Mouse (Mus musculus) cerebellum, adult 11-12 months (tissue): ENCODE results near the gene Txnip.
"Not testable (repeated sequence)": the region's sequence is repeated elsewhere in the genome, so short reads cannot be mapped to it uniquely, and the experiment has no call there.

Experiments
- DNase-seq: peaks from one replicate; pipeline ENCODE4 v3.0.0; 2022

The Txnip gene

DNA sequence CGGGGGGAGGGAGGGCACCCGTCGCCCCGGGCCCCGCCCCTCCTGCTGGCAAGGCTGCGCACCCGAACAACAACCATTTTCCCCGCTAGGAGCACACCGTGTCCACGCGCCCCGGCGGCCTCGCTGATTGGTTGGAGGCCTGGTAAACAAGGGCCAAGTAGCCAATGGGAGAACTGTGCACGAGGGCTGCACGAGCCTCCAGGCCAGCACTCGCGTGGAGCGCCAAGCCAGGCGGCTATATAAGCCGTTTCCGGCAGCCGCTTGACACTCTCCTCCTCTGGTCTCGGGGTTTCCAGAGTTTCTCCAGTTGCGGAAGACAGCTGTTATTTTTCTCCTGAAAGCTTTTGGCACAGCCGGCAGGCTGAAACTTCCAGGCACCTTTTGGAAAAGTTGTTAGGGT lies at the start of gene Txnip:
Gene Txnip (plus strand): TSS at position 264 of the 400 bp plus-strand sequence.
- peak; percentile 91 for DNase-seq

GRCm38 (mm10) chr3:96507966-96508365 lies 49.8 kb upstream of the Txnip start:
- DNase-seq, result not testable (repeated sequence)

GRCm38 (mm10) chr3:96520171-96520570 lies 37.6 kb upstream of the Txnip start:
- no peak for DNase-seq

- DNase-seq, result no peak
Measured at GRCm38 (mm10) chr3:96522149-96522548, 35.6 kb upstream of the Txnip start.

DNA sequence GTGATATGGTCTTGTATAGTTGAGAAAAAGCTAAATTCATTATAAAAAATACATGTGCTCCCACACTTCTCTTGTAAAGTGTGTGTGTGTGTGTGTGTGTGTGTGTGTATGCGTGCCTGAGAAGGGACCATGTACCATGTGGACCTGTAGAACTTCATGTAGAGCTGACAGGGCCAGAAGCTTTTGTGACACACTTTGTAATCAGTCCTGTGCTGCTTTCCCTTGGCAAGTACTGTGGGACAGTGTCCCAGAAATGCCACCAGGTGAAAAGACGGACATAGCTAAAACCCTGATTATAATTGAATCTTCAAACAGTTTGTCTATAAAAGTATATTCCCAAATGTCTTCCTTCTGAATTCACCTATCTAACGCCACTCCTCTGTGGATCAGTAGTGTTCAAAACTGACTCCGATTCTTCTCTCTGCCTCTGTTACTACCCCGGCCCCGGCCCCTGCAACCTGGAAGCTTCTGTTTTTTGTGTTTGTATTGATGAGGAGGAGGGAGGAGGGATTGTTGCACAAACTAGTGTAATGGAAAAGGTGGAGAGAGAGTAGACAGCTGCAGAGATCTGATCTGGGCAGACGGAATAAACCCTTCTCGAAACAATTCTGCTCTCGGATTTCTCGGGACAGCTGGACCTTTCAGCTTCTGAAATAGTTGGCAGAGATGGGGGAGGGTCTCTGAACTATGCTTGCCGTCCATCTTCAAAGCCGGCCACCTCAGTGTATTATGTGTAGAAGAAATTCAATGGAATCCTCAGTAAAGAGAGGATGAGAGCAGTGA lies 33.5 kb upstream of the Txnip start:
- DNase-seq, result no peak

- no peak for DNase-seq
Measured at GRCm38 (mm10) chr3:96524914-96525313, 32.8 kb upstream of the Txnip start, which contains the start of gene Hfe2. Gene Hfe2, plus strand, starts transcription at chr3:96525172.

- DNase-seq, result no peak
Measured at GRCm38 (mm10) chr3:96526013-96526762, 31.6 kb upstream of the Txnip start.

DNA sequence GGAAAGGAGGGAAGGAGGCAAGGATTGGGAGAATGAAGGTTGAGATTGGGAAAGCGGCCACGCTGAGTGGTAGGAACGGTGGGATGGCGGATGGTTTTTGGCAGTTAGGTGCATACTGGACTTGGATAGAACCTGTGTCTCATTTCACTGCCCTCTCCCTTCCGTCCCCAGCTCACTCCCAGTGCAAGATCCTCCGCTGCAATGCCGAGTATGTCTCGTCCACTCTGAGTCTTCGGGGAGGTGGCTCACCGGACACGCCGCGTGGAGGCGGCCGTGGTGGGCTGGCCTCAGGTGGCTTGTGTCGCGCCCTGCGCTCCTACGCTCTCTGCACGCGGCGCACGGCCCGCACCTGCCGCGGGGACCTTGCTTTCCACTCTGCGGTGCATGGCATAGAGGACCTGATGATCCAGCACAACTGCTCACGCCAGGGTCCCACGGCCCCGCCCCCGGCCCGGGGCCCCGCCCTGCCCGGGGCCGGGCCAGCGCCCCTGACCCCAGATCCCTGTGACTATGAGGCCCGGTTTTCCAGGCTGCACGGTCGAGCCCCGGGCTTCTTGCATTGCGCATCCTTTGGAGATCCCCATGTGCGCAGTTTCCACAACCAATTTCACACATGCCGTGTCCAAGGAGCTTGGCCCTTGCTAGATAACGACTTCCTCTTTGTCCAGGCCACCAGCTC lies 30.8 kb upstream of the Txnip start:
- no peak for DNase-seq

DNA sequence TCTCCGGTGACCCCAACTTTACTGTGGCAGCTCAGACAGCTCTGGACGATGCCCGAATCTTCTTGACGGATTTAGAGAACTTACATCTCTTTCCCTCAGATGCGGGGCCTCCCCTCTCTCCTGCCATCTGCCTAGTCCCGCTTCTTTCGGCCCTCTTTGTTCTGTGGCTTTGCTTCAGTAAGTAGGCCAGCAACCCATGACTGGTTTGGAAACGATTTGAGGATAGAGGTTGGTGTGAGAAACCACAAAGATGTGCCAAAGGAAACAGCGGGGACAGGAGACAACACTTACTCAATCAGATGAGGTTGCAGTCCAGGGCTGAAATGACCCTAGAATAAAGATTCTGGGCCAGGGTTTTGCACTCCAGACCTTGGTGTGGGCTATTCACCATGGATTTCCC lies 29.3 kb upstream of the Txnip start:
- DNase-seq, result no peak

DNA sequence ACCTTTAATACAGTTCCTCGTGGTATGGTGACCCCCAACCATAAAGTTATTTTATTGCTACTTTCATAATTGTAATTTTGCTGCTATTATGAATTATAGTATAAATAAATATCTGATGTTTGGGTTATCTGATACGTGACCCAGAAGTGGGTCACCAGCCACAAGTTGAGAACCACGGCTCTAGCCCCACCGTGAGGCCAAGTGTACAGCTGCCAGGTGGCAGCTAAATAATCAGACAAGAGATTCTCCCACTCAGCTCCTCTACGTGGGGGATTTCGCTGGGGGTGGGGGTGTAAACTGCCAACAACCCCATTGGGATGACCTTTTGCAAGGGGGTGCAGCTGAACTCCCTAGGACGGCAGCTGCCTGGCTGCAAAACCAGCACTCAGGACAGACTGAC lies 25.7 kb upstream of the Txnip start:
- no peak for DNase-seq

DNA sequence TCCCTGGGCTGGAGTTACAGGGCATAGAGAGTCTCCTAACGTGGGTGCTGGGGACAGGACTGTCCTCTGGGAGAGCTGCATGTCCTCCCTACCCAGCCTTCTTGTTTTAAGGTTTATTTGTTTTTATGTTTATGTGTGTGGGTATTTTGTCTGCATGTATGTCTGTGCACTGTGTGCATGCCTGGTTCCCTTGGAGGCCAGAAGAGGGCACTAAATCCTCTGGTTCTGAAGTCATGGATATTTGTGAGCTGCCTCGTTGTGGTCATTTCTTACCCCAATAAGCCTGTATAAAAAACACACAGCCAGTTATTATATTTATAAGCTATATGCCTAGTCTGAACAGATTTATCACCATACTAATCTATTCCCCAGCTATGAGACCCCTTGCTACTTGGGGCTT lies 23.5 kb upstream of the Txnip start:
- DNase-seq, result no peak

- no peak for DNase-seq
Measured at GRCm38 (mm10) chr3:96539316-96539715, 18.4 kb upstream of the Txnip start.

- no peak for DNase-seq
Measured at GRCm38 (mm10) chr3:96540740-96541139, 17.0 kb upstream of the Txnip start.

GRCm38 (mm10) chr3:96541328-96542078 lies 16.3 kb upstream of the Txnip start:
- DNase-seq, result no peak

DNA sequence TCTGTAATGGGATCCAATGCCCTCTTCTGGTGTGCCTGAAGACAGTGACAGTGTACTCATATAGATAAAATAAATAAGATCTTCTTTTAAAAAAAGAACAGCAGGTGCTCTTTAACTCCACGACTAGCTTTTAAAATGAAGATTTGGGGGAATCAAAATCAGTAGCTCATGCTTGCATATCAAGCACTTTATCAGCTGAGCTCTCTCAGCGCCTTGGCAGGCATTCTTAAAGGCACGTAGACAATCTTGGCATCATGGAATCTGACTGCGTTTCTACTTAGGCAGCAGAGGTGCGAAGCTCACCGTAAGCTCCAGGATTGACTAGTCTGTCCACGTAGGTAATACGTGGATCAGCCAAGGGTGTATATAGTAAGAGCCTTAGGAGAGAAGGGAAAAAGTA lies 15.2 kb upstream of the Txnip start:
- no peak for DNase-seq

GRCm38 (mm10) chr3:96543345-96543744 lies 14.4 kb upstream of the Txnip start:
- no peak for DNase-seq

GRCm38 (mm10) chr3:96545565-96545964 lies 12.2 kb upstream of the Txnip start:
- no peak for DNase-seq

- DNase-seq, result no peak
Measured at GRCm38 (mm10) chr3:96546880-96547279, 10.9 kb upstream of the Txnip start.

DNA sequence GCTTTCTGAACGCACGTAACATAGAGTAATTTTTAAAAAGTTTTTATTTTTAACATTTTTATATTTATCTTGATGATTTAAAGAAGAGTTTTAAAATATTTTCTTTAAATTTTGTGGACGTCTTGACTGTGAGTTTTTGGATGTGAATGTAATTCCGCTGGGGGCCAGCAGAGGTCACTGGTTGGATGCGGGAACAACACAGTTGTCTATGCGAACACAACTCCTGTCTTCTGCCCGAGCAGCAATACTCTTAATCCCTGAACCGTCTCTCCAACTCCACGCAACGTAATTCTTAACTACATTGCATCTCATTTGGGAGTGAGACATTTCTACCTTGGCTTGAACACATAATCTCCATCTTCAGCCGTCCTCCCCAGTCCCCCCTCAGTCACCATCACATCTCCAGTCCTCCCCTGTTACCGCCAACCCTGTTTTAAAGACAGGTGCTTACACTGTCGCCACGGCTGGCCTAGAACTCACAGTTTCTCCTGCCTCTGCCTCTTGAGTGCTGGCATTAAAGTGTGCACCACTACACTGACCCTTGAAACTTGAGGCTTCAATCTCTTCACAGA lies 10.3 kb upstream of the Txnip start:
- peak; percentile 60 for DNase-seq

DNA sequence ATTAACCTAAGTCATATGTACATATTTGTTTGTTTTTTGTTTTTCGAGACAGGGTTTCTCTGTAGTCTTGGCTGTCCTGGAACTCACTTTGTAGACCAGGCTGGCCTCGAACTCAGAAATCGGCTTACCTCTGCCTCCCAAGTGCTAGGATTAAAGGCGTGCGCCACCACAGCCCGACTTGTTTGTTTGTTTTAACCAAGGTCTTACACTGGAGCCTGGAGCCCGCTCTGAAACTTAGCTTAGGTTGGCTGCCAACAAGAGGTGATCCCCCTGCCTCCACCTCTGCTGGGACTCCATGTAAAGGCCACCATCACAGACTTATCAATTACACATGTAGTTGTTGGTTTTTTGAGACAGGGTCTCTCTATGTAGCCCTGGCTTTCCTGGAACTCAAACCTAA lies 8.9 kb upstream of the Txnip start:
- no peak for DNase-seq

DNA sequence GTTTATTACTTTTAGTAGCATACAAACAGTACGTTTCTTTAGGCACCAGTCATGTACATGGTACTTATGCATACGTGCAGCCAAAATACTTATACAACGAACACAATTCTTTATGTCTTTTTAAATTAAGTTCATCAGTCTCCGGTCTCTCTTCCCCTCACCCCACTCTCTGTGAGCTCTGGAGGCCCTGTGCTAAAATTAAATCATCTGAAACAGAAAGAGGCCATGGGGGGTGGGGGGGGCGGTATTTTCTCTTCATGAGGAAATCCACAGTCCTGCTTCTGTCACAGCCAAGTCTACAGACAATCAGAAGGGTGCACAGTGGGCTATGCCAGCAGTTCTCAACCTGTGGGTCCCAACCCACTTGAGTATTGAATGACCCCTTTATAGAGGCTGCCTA lies 8.4 kb upstream of the Txnip start:
- DNase-seq, result no peak

- no peak for DNase-seq
Measured at GRCm38 (mm10) chr3:96551203-96551602, 6.6 kb upstream of the Txnip start.

DNA sequence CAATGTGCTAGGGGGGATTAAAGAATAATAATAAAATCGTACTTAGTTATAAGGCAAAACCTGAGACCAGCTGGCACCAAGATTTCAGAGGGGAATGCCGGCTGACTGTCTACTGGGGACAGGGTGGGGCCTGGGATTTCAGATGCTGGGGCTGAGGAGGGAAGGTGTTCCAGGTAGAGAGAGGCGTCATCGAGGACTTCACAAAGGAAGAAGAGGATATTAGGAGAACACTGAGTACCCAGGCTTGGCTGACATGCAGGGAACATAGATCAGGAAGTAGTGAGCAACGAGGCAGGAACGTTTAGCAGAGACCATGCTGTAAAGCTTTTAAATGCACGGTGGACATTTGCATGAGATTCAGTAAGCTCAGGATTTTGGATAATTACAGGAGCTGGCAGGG lies 5.9 kb upstream of the Txnip start:
- no peak for DNase-seq
